Mouse (Mus musculus) forebrain, embryonic 10.5 days (tissue): ENCODE data around the gene Iba57. TPM values are rescaled to one million over a fixed set of nuclear protein-coding genes. Genes with fewer than 3 reads are reported as not detected.

Experiments
- DNase-seq: peaks from one replicate; pipeline ENCODE4 v3.0.0-alpha.2; 2017; ENCODE audit warnings: low spot score; ENCODE audit errors: extremely low spot score
- H3K27ac ChIP-seq: fragments of 300-500 bp; sonication (generic); 2 replicates; pipeline ENCODE4 v1.5.1; 2016; ENCODE audit warnings: mild to moderate bottlenecking
- H3K27me3 ChIP-seq: fragments of 300-500 bp; sonication (generic); 2 replicates; pipeline ENCODE4 v1.6.1; 2016; ENCODE audit warnings: mild to moderate bottlenecking; ENCODE audit not compliant: poor library complexity, severe bottlenecking
- H3K36me3 ChIP-seq: fragments of 300-500 bp; sonication (generic); replicated peaks from 2 replicates; pipeline ENCODE4 v1.6.1; 2016; ENCODE audit warnings: mild to moderate bottlenecking, moderate library complexity
- H3K4me1 ChIP-seq: fragments of 300-500 bp; sonication (generic); 2 replicates; pipeline ENCODE4 v1.6.1; 2016
- H3K4me3 ChIP-seq: fragments of 300-500 bp; sonication (generic); 2 replicates; pipeline ENCODE4 v1.5.1; 2016; ENCODE audit warnings: mild to moderate bottlenecking, moderate library complexity
- H3K9me3 ChIP-seq: fragments of 300-500 bp; sonication (generic); 2 replicates; pipeline ENCODE4 v1.6.1; 2016; ENCODE audit warnings: mild to moderate bottlenecking, moderate library complexity
- WGBS: fragments of 180-500 bp; shearing (Covaris S2); methylation state at CpG from one replicate; pipeline ENCODE4 v1.1.7; 2016; 5-methylcytosine and 5-hydroxymethylcytosine counted together
- polyA plus RNA-seq: library from polyadenylated mRNA; unstranded; fragments of >200 nt; fragmentation: Nextera tagmentation; extraction: Ambion mirVana; gene quantifications from 2 replicates; pipeline ENCODE4 v1.2.1, GENCODE M21; 2016

The Iba57 gene
- polyA plus RNA-seq, 1 experiment from 2014 or later = 6.1 TPM

GRCm38 (mm10) chr11:59192059-59192386, 28.5 kb upstream of the Iba57 start, which contains the start of gene Guk1:
Guk1 (minus strand) TSS chr11:59192212.
- 5% methylated on average over 16 of the region's 16 CpGs for WGBS
- Histone ChIP-seq H3K27me3 (no peaks in the 10 kb centered on the region), H3K4me3 (peak within 1 kb of the TSS; percentile 73), H3K4me1 (peaks cover 10% of the 10 kb centered on the region), H3K27ac (peak within 1 kb of the TSS; percentile 91), H3K9me3 (no peaks in the 10 kb centered on the region), H3K36me3 (peaks cover under 1% of the 10 kb centered on the region; the same call in 1 of the 2 replicates)
- no peak for DNase-seq

- Histone ChIP-seq H3K27me3 (no peaks in the 10 kb centered on the region), H3K36me3 (peaks cover 6% of the 10 kb centered on the region), H3K4me3 (peak overlapping the region; percentile 73), H3K4me1 (peaks cover 10% of the 10 kb centered on the region), H3K9me3 (no peaks in the 10 kb centered on the region), H3K27ac (peak overlapping the region; percentile 91)
- under 1% methylated on average over 56 of the region's 59 CpGs for WGBS
- DNase-seq = peak; percentile 88
These were observed 27.9 kb upstream of the Iba57 start for GRCm38 (mm10) chr11:59191231-59192058.

GRCm38 (mm10) chr11:59187706-59188105, 24.2 kb upstream of the Iba57 start:
- Histone ChIP-seq H3K36me3 (peaks cover 44% of the 10 kb centered on the region), H3K27me3 (no peaks in the 10 kb centered on the region), H3K4me1 (peaks cover 10% of the 10 kb centered on the region), H3K9me3 (no peaks in the 10 kb centered on the region), H3K4me3 (no peak overlapping the region), H3K27ac (no peak overlapping the region)
- no peak for DNase-seq
- WGBS = 87% methylated on average over 6 of the region's 6 CpGs

DNA sequence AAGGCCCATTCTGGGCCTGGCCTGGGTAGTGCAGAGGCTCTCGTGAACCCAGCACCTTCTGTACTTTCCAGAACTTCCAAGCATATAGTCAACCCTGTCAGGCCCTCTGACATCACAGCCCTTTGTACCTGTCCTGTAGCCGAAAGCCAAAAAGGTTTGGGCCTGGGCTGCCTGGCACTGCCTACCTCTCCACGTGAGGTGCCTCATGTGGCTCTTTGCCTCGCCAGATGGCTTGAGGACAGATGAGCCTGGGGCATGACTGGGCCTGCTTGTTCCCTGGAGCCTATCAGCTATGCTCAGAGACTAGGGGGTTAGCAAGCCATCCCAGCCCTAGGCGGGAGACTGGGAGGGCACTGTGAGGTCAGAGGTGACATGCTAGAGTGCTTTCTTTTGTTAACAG, 22.0 kb upstream of the Iba57 start:
- Histone ChIP-seq H3K27ac (no peak overlapping the region), H3K9me3 (no peaks in the 10 kb centered on the region), H3K36me3 (peaks cover 47% of the 10 kb centered on the region), H3K4me3 (no peak overlapping the region), H3K27me3 (peaks cover 5% of the 10 kb centered on the region; the same call in 1 of the 2 replicates), H3K4me1 (no peaks in the 10 kb centered on the region)
- DNase-seq = peak; percentile 12
- 88% methylated on average over 5 of the region's 5 CpGs for WGBS

DNA sequence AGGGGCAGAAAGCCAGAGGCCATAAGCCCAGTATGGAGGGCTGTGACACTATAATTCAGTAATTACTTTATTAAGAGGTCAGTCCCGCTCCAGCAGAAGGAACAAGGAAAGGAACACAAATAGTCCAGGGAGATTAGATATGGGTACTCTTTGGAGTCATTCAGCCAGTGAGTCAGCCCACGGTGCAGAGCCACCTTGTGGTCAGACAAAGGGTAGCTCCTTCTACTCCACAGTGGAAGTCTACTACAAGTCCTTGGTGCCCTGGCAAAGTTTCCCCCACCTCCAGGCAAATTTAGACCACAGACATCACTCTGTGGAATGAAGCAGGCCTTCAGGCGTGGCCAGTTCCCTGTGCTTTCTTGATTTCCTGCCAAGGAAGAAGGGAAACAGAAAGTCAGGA, 20.3 kb upstream of the Iba57 start:
- Histone ChIP-seq H3K27ac (no peak overlapping the region), H3K36me3 (peaks cover 47% of the 10 kb centered on the region), H3K4me3 (no peak overlapping the region), H3K4me1 (no peaks in the 10 kb centered on the region), H3K9me3 (no peaks in the 10 kb centered on the region), H3K27me3 (peaks cover 19% of the 10 kb centered on the region)
- WGBS = 46% methylated on average over 3 of the region's 3 CpGs
- DNase-seq = no peak

- H3K36me3 ChIP-seq = peaks cover 47% of the 10 kb centered on the region
These were observed 19.4 kb upstream of the Iba57 start, which contains the start of gene Gjc2 for GRCm38 (mm10) chr11:59182864-59183331. Gjc2 (minus strand) TSS chr11:59183213.

DNA sequence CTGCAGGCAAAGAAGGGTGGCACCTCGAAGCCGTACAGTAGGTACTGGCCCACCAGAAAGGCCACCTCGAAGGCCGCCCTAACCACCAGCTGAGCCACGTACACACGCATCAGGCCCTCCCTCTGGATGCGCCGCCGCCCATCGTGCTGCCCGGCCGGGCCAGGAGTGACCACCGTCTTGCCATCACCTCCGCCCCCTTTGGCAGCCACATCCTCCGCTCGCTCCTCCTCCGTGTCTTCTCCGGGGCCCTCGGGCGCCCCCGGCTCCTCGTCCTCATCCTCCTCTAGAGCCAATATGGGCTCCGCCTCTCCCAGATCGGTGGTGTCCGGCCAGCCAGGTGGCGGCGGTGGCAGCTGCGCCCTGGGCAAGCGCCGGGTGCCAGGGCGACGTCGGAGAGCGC, 13.4 kb upstream of the Iba57 start:
- peaks cover 9% of the 10 kb centered on the region for H3K4me1 ChIP-seq
- H3K9me3 ChIP-seq = no peaks in the 10 kb centered on the region
- H3K27me3 ChIP-seq = peaks cover 78% of the 10 kb centered on the region
- no peaks in the 10 kb centered on the region for H3K36me3 ChIP-seq
- no peak overlapping the region for H3K27ac ChIP-seq
- 9% methylated on average over 34 of the region's 34 CpGs for WGBS
- DNase-seq = no peak
- H3K4me3 ChIP-seq = peak overlapping the region; percentile 24; the same call in 1 of the 2 replicates

More at GRCm38 (mm10) chr11:59182864-59183331, 19.4 kb upstream of the Iba57 start, which contains the start of gene Gjc2:
- Histone ChIP-seq H3K4me1 (no peaks in the 10 kb centered on the region), H3K27me3 (peaks cover 28% of the 10 kb centered on the region), H3K27ac (no peak within 1 kb of the TSS), H3K4me3 (no peak within 1 kb of the TSS), H3K9me3 (no peaks in the 10 kb centered on the region)
- 45% methylated on average over 3 of the region's 3 CpGs for WGBS
- DNase-seq = no peak

GRCm38 (mm10) chr11:59176475-59176874, 12.9 kb upstream of the Iba57 start:
- no peak for DNase-seq
- Histone ChIP-seq H3K36me3 (no peaks in the 10 kb centered on the region), H3K4me3 (peak overlapping the region; percentile 24; the same call in 1 of the 2 replicates), H3K9me3 (no peaks in the 10 kb centered on the region), H3K27me3 (peaks cover 76% of the 10 kb centered on the region), H3K27ac (no peak overlapping the region), H3K4me1 (peaks cover 9% of the 10 kb centered on the region)
- WGBS = 5% methylated on average over 48 of the region's 48 CpGs

GRCm38 (mm10) chr11:59174189-59174838, 10.8 kb upstream of the Iba57 start:
- Histone ChIP-seq H3K4me1 (peaks cover 9% of the 10 kb centered on the region), H3K4me3 (no peak overlapping the region), H3K27me3 (peaks cover 67% of the 10 kb centered on the region), H3K9me3 (no peaks in the 10 kb centered on the region), H3K36me3 (no peaks in the 10 kb centered on the region), H3K27ac (no peak overlapping the region)
- DNase-seq = no peak
- WGBS = 65% methylated on average over 6 of the region's 6 CpGs

DNA sequence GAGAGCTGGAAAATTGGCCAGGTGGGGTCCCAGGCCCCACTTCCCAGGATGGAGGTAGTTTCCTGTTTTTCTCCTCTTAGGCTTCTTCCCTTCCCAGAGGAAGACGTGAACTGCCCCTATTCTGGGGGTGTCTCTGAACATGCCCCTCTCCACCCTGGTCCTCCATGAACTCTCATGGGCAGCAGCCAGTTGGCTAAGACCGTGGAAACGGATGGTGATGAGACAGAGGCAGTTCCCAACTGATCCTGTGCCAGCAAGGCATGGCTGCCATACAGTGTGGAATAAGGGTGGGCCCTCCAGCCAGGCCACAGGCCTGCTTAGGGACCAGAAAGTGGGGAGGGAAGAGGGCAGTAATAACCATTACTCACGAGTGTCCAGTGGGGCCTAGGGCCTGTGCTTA, 7.0 kb upstream of the Iba57 start:
- DNase-seq = no peak
- WGBS = 78% methylated on average over 4 of the region's 4 CpGs
- H3K4me1 ChIP-seq = no peaks in the 10 kb centered on the region
- no peaks in the 10 kb centered on the region for H3K9me3 ChIP-seq
- no peak overlapping the region for H3K4me3 ChIP-seq
- no peak overlapping the region for H3K27ac ChIP-seq
- peaks cover 29% of the 10 kb centered on the region for H3K27me3 ChIP-seq
- no peaks in the 10 kb centered on the region for H3K36me3 ChIP-seq

DNA sequence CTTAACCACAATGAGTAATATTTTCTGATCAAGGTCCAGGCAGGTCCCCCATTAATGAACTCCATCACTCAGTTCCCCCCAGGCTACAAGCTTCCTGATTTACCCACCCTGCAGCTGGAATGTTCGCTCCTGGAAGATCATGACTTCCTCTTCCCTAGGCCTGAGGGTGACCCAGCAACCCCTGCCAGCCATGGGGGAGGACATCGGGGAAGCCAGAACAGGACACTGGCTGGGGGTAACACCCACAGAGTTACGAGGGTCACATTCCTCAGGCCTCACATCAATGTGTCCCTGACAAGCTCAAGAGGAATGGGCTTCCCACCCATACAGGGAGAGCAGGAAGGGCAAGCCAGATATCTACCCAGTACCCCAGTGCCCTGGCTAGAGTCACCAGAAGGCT, 6.3 kb upstream of the Iba57 start:
- Histone ChIP-seq H3K36me3 (no peaks in the 10 kb centered on the region), H3K27ac (no peak overlapping the region), H3K4me3 (no peak overlapping the region), H3K9me3 (no peaks in the 10 kb centered on the region), H3K27me3 (peaks cover 22% of the 10 kb centered on the region), H3K4me1 (no peaks in the 10 kb centered on the region)
- WGBS = 75% methylated on average over 3 of the region's 3 CpGs
- DNase-seq = no peak

GRCm38 (mm10) chr11:59165616-59166241, 2.2 kb upstream of the Iba57 start:
- peaks cover 22% of the 10 kb centered on the region for H3K4me1 ChIP-seq
- no peak overlapping the region for H3K27ac ChIP-seq
- 71% methylated on average over 2 of the region's 2 CpGs for WGBS

More at GRCm38 (mm10) chr11:59165616-59166241, 2.2 kb upstream of the Iba57 start:
- no peak overlapping the region for H3K4me3 ChIP-seq
- H3K36me3 ChIP-seq = no peaks in the 10 kb centered on the region
- no peak for DNase-seq
- no peaks in the 10 kb centered on the region for H3K9me3 ChIP-seq
- H3K27me3 ChIP-seq = no peaks in the 10 kb centered on the region
